Mouse (Mus musculus) ES-Bruce4 (cell line): ENCODE data around the gene Lrp8. TPM values are rescaled to one million over a fixed set of nuclear protein-coding genes. Genes with fewer than 3 reads are reported as not detected.

Experiments used
- H3K27ac ChIP-seq: 2 replicates; pipeline ENCODE4 v1.5.1; 2012; ENCODE audit warnings: low read length, inconsistent platforms; ENCODE audit not compliant: insufficient read depth
- H3K27me3 ChIP-seq: 2 replicates; pipeline ENCODE4 v1.6.1; 2012; ENCODE audit warnings: mild to moderate bottlenecking, low read length, inconsistent platforms; ENCODE audit not compliant: control insufficient read depth, poor library complexity, insufficient read depth, severe bottlenecking
- H3K36me3 ChIP-seq: 2 replicates; pipeline ENCODE4 v1.6.1; 2012; ENCODE audit warnings: inconsistent platforms, mild to moderate bottlenecking, low read length, moderate library complexity; ENCODE audit not compliant: control insufficient read depth, poor library complexity, insufficient read depth, severe bottlenecking
- H3K4me1 ChIP-seq: one replicate; pipeline ENCODE4 v1.8.1; 2011; ENCODE audit warnings: low read length; ENCODE audit not compliant: control insufficient read depth, insufficient read depth
- H3K4me3 ChIP-seq: 2 replicates; pipeline ENCODE4 v1.5.1; 2011; ENCODE audit warnings: low read depth, mild to moderate bottlenecking, low read length
- H3K9ac ChIP-seq: 2 replicates; pipeline ENCODE4 v1.6.1; 2012; ENCODE audit warnings: low read depth, mild to moderate bottlenecking, inconsistent platforms; ENCODE audit not compliant: poor library complexity, severe bottlenecking
- H3K9me3 ChIP-seq: replicated peaks from 2 replicates; pipeline ENCODE4 v1.6.1; 2012; ENCODE audit warnings: mild to moderate bottlenecking, low read length, inconsistent platforms; ENCODE audit not compliant: control insufficient read depth, poor library complexity, insufficient read depth, severe bottlenecking
- CTCF ChIP-seq: IDR thresholded peaks from one replicate; pipeline ENCODE4 v1.8.1; 2011; ENCODE audit warnings: low read depth, low read length
- EP300 ChIP-seq: IDR thresholded peaks from 2 replicates; pipeline ENCODE4 v1.6.1; 2011; ENCODE audit warnings: low read depth, low read length; ENCODE audit not compliant: insufficient read depth
- POLR2A ChIP-seq: IDR thresholded peaks from one replicate; pipeline ENCODE4 v1.8.1; 2011; ENCODE audit warnings: low read length; ENCODE audit not compliant: insufficient read depth
- polyA plus RNA-seq: library from polyadenylated mRNA; stranded (reverse); fragments of >200 nt; gene quantifications from 2 replicates; pipeline ENCODE4 v1.2.4, GENCODE M21; 2011; ENCODE audit warnings: low read depth; ENCODE audit not compliant: missing spikeins, insufficient read depth, insufficient read length

The Lrp8 gene
- polyA plus RNA-seq, 1 experiment, result 26.8 TPM

DNA sequence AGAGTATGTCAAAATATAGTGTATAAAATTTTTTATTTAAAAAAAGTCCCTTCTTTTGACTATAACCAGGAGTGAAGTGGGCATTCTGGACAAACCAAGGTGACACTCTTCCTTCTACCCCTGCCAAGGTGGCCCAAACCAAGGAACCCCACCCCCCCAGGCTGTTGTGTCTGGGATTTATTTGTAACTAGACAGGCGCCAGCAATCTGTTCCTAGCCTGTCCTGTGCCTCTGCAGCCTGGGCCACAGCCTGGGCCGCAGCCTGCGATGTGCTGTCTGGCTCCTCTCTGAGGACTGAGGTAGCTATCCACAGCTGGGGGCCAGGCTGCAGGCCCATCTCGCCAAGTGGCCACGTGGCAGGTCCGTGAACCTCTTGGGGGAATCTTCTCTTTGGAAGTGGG is 10.3 kb downstream of the Lrp8 start:
- H3K9me3 ChIP-seq, result no peaks in the 10 kb centered on the region
- H3K36me3 ChIP-seq, result no peaks in the 10 kb centered on the region
- H3K4me3 ChIP-seq, result no peak overlapping the region
- H3K27me3 ChIP-seq, result no peaks in the 10 kb centered on the region
- no peaks in the 10 kb centered on the region for H3K4me1 ChIP-seq
- no peak overlapping the region for H3K9ac ChIP-seq
- no peak for TF ChIP-seq POLR2A
- no peak for TF ChIP-seq CTCF
- no peak overlapping the region for H3K27ac ChIP-seq

DNA sequence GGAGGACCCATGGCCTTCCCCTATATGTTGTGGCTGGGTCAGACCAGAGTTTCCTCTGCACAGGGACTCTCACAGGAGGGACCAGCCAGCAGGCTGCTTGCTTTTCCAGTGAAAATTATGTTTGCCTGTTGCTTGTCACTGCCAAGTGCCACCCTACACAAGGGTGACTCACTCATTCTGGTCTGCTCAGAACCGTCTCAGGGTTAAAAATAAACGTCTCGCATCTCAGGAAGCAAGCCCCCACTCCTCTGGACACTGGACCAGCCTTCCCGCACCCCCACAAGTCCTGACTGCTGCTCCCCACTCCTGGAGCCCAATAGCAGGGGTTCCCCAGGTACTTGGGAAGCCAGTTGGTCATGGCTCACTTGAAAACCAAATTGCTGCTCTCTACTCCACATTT is 14.4 kb downstream of the Lrp8 start:
- Histone ChIP-seq H3K27ac (no peak overlapping the region), H3K9me3 (no peaks in the 10 kb centered on the region), H3K4me1 (no peaks in the 10 kb centered on the region), H3K9ac (no peak overlapping the region), H3K27me3 (no peaks in the 10 kb centered on the region), H3K4me3 (no peak overlapping the region), H3K36me3 (no peaks in the 10 kb centered on the region)
- TF ChIP-seq EP300 (no peak), CTCF (no peak), POLR2A (no peak)

DNA sequence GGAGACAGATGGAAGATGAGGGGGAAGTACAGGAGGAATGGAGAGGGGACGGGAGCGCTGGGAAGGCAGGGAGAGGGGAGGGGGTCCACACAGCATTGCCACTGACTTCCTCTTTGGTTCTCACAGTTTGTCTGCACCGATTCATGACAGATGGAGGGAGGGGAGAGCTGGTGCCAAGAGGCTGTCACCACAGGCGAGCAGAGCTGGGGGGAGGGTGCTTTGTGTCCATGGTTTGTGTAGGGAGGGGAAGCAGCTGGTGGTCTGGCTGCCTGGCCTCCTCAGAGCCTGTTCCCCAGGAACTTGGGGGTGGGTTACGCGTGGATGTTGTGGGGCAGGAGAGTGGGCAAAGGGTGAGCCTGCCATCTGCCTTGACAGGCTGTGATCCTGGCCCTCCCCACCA is 15.4 kb downstream of the Lrp8 start:
- Histone ChIP-seq H3K27me3 (no peaks in the 10 kb centered on the region), H3K36me3 (no peaks in the 10 kb centered on the region), H3K9ac (no peak overlapping the region), H3K9me3 (no peaks in the 10 kb centered on the region), H3K27ac (no peak overlapping the region), H3K4me3 (no peak overlapping the region), H3K4me1 (no peaks in the 10 kb centered on the region)
- TF ChIP-seq CTCF, result no peak
- TF ChIP-seq EP300, result no peak
- no peak for TF ChIP-seq POLR2A

DNA sequence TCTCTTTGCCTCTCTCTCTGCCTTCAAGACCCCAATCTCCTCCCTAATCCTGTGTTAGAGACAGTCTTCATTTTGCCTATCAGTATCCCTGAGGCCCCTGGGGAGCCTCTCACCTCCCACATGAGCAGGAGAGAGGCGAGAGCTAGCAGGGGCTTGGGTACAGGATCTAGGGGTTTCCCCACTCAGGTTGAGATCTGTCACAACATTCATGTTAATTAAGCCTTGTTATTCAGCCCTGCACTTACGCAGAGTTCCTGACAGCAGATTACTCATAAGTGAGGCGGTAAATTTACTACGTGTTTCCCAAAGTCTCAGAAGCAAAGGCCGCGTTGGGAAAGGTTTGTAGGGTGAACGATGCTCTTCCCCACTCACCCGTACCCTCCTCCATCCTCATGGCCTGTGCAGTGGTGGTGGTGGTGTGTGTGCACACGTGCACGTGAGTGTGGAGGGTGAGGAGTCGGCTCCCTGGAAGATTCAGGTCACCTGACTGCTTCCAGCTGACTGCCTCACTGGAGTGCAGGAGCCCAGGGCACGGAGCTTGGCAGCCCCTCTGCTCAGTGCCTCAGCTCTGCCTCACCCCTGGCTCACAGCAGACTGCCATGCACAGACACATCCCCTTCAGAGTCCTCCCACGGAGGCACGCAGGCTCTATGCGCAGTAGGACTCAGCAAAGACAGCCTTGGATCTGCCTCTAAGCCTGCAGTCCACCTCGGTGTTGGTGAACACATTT is 18.1 kb downstream of the Lrp8 start:
- Histone ChIP-seq H3K36me3 (no peaks in the 10 kb centered on the region), H3K4me3 (no peak overlapping the region), H3K4me1 (no peaks in the 10 kb centered on the region), H3K27ac (no peak overlapping the region), H3K9ac (no peak overlapping the region), H3K9me3 (no peaks in the 10 kb centered on the region), H3K27me3 (no peaks in the 10 kb centered on the region)
- no peak for TF ChIP-seq CTCF
- no peak for TF ChIP-seq POLR2A
- no peak for TF ChIP-seq EP300

DNA sequence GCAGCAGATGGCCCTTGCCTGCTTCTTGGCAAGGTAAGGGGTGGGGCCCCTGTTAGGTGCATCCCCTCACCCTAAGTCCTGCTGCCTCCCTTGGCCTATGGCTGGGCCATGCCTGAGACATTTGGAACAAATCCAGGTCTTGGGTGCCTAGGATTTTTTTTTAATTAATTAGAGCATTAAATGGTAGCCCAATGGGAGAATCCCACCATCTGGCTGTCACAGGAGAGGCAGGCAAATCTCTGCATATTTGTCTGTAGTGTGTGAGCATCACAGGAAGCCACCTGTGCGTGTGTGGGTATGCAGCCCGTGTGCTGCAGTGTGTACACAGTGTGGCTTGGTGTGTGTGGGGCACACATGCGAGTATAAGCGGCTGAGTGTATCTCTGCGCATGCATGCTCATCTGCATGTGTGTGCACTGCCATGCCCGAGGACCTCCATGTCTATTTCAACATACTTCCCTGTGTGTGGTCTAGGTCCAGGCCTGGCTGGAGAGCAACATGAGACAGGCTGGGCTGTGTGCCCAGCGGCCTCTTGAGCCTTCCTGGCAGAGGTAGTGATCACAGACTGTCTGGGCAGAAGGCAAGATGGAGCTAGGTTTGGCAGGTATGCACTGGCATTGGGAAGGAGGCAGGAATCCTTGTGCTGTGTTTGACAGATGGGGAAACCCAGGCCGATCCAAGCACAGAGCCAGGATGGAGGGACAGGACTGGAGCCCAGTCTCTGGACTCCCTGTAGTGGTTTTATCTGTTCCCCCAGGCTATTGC is 19.0 kb downstream of the Lrp8 start:
- Histone ChIP-seq H3K4me3 (no peak overlapping the region), H3K9ac (no peak overlapping the region), H3K4me1 (no peaks in the 10 kb centered on the region), H3K27ac (no peak overlapping the region), H3K9me3 (no peaks in the 10 kb centered on the region), H3K36me3 (no peaks in the 10 kb centered on the region), H3K27me3 (no peaks in the 10 kb centered on the region)
- TF ChIP-seq POLR2A (no peak), EP300 (no peak), CTCF (no peak)

DNA sequence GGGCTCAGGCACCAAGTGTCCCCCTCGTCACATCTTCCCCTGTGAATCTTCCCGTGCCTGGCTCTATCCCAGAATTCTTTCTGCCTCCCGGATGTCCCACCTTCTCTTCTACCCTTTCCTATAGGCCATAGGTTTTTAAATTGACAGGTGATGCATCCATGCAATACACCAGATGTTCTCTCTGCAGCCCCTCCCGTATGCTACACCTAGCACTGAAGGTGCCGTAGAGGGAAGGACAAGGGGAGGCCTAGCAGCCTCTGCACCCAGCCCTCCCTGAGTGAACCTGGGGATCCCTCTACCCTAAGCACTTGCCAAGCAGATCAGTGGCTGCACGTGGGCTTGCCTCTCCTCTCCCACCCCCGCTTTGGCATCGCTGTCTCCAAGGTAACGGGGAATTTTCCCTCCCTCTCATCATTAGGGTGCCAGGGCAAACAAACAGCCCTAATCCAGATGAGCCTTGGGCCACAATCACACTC is 20.9 kb downstream of the Lrp8 start:
- Histone ChIP-seq H3K4me1 (no peaks in the 10 kb centered on the region), H3K4me3 (peak overlapping the region; percentile 48), H3K9ac (no peak overlapping the region)

More for the DNA sequence above, 20.9 kb downstream of the Lrp8 start:
- Histone ChIP-seq H3K27me3 (no peaks in the 10 kb centered on the region), H3K27ac (no peak overlapping the region), H3K9me3 (no peaks in the 10 kb centered on the region), H3K36me3 (no peaks in the 10 kb centered on the region)
- TF ChIP-seq EP300 (no peak), CTCF (no peak), POLR2A (no peak)
